Mouse (Mus musculus) thymus, adult 18-20 months (tissue): ENCODE measurements around the gene Fancg.
"Not testable (repeated sequence)": the region's sequence is repeated elsewhere in the genome, so short reads cannot be mapped to it uniquely, and the experiment has no call there.

Source experiments
- DNase-seq, 2 experiments: peaks; one replicate each; pipeline ENCODE4 v3.0.0; 2022; ENCODE audit warnings: mixed read lengths in 2 of 2

Fancg gene

DNA sequence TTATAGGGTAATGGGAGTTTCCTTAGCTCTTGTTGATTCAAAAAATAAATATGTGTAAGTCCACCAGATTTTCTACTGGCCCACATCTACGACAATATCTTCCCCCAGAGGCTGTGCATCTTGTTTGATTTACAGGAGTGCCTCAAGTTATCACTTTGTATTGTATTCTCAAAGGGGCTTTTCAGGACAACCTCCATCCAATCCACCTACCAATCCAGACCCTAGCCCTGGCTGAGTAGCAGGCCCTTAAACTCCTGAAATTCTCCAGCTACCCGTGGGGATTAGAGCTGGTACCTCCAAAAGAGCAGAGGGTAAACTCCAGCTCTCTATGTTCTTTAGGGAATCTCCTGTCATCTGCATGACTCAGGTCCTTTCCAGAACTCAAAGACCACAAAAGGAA lies 12.3 kb downstream of the Fancg start:
- DNase-seq, result no peak

DNA sequence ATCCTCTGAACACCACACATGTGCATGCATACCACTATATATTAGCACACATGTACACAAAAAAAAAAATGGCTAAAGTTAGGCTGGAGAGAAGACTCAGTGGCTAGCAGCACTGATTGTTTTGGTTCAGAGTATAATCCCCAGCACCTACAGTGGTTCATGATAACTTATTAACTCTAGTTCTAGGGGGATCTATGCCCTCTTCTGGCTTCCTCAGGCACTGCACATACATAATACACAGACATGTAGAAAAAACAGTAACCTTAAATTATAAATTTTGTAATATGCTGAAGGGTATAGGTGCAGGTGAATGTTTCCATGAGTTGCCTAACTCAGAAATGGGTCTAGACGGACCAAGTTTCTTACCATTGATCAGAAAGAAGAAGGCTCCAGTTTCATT lies 22.0 kb downstream of the Fancg start:
- no peak for DNase-seq

DNA sequence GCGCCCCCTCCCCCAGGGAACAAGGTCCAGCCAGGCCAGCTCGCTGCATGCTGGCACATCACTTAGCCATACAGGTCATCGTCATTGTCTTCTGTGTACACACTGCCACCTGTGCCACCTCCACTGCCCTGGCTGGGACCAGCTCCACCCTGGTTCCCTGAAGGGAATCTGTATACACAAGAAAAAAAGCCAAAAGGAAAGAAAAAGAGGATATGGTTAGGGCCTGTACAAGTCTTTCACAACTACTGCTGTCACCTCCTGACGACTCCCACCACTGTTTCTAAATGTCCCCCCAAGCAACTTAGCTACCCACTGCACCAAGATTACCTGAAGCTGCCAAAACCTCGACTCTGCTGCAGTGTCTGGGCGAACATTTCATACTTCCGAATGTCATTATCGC lies 29.8 kb downstream of the Fancg start:
- DNase-seq, result not testable (repeated sequence)

DNA sequence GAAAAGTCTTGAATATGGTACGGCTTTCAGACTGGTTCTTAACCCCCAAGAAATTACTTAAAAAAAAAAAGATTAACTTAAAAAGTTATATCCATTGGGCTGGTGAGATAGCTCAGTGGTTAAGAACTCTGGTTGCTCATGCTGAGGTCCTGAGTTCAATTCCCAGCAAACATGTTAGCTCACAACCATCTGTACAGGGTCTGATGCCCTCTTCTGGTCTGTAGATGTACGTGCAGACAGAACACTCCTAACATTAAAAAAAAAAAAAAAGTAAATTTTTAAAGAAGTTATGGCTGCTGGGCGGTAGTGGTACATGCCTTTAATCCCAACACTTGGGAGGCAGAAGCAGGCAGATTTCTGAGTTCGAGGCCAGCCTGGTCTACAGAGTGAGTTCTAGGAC lies 32.2 kb downstream of the Fancg start:
- no peak for DNase-seq

DNA sequence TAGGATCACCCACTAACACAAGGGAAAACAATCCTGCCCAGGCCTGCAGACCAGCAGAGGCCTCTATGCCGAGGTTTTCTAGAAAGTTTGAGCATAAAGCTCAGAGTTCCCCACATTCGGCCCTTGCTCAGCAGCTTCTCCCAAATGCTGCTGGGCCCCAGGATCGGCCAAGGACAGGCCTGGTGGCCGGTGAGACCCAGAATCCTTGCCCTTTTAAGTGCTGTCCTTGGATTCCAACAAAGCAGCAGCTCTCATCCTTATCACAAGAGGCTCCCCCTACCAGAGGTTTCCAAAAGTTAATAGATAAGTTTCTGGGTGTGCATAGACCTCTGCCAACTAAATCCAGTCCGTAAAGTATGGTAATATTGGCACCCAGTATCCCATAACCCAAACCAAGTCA lies 36.4 kb downstream of the Fancg start:
- DNase-seq, result no peak

DNA sequence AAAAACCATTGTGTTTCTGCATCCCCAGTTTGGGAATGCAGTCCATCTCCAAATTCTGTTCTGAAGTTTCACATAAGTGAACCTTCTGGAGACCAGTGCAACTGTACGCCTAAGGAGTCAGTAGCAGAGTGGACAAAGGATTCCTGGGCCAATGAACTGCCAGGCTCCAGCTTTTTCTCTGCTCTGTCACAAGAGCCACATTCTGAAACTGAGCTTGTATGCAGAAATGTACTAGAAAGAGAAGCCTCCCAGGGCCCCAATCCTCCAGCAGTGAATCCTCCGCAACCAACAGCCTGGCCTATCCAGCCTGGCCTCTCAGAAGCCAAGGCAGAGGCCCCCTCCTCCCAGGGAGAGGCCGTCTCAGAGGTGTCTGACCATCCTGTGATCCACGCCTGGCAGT lies 37.4 kb downstream of the Fancg start:
- DNase-seq, result no peak

DNA sequence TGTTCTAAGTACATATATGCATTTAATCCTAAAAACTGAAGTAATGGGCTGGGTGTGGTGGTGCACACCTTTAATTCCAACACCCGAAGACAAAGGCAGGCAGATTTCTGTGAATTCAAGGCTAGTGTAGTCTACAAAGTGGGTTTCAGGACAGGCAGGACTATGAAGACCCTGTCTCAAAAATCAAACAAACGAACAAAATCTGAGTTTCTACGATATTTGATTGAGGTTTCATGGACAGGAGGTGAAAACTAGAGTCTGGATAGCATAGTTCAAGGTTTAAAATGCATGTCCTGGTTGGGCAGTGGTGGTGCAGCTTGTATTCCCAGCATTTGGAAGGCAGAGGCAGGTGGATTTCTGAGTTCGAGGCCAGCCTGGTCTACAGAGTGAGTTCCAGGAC lies 41.0 kb downstream of the Fancg start, which contains the start of gene 1700022I11Rik:
1700022I11Rik (plus strand) TSS at position 301 of the 400 bp plus-strand sequence.
- DNase-seq, result no peak

DNA sequence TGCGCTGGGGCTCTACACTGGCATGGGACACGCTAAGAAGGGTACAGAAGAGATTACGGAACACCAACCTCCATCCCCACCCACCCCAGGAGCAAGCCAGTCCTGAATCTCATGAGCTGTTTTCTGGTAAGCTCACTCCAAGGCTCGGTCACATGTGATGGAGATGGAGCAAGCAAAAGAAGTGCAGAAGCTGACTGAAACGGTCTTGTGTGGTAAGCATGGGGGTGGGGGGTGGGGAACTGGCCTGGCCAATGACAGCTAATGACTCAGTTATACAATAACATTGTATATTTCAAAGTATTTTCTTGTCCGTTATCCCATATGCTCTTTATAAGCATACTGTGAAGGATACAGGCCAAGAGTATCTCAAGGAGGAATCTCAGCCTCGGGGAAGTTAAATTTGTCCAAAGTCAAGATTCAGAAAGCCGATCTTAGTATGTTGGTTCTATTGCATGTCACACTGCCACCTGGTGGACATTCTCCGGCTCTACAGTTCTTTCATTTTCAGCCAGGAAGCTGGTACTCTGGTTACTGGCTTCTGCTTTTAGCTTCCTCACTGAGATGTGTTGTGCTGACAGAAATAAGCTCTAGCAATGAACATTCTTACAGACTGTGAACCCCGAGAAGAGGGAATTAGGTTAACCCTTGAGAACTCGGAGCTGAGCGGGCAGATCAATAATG lies 45.1 kb downstream of the Fancg start:
- DNase-seq, result no peak

DNA sequence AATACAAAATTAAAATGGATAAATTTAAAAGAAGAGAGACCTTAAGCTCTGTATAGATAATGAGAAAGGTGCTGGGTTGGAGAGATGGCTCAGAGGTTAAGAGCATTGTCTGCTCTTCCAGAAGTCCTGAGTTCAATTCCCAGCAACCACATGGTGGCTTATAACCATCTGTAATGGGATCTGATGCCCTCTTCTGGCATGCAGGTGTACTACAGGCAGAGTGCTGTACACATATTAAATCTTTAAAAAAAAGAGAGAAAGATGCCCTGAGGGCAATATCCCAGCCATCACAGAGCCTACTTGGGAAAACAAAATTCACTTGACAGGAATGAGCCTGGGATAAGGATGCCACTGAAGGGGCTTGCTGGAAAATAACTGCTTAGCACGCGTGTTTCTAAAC lies 46.8 kb downstream of the Fancg start:
- DNase-seq, result no peak

DNA sequence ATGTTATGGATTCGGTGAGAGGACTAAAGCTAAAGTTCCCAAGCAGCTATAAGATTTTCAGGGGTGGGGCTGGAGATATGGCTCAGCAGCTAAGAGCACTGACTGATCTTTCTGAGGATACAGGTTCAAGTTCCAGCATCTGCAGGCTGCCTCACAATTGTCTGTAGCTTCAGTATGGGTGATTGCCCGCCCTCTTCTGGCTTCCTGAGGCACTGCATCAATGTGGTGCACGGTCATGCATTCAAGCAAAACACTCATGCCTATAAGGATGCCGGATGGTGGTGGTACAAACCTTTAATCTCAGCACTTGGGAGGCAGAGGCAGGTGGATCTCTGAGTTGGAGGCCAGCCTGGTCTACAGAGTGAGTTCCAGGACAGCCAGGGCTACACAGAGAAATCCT lies 48.7 kb downstream of the Fancg start:
- no peak for DNase-seq

DNA sequence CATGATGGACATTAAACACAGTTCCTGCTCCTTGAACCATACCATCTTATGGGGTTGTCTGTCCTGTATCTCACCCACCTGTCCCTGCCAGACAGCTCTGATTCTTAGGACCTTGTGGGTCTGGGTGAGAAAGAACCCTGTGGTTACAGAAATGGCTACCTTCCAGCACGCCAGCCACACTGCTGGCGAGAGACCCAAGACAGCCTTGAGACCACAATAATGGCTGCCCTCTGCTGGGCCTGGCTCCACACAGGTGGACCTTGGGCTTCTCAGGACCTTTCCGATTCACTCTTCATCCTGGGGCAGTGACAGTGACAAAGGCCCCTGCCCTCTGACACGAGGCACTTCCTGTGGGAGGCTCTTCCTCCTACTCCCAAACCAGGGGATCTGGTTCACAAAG lies 50.9 kb downstream of the Fancg start:
- no peak for DNase-seq

DNA sequence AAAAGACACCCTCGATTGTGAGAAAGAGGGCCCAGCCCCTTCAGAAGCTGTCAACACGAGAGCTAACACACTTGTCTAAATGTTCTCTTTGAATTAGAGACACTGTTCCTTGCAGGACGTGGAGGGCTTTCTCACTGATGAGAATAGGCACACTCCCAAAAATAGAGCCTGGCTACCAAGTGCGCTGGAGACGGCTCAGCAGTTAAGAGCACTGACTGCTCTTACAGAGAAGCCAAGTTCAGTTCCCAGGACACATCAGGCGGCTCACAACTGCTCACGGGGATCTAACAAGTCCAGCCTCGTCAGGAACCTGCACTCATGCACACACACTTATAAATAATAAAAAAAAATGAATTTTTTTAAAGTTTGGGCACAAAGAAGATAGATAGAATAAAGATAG lies 51.4 kb downstream of the Fancg start:
- no peak for DNase-seq

DNA sequence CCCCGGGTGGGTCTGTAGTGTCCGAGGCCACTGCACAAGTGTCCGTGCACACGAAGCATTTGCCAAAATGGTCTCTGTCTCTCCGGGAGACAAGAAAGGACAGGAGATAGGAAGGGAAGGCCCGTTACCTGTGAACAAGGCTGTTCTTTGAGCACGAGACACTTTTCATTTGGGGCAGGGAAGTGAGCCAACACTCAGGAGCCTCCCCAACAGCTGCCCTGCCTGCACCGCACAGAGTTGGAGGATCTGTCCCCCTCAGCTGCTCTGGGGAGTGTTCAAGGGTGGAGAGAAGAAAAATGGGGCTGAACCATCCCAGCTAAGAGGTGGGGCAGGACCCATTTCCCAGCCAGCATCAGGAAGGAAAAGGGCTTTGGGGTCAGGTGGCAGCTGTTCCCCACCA lies 52.3 kb downstream of the Fancg start:
- no peak for DNase-seq

DNA sequence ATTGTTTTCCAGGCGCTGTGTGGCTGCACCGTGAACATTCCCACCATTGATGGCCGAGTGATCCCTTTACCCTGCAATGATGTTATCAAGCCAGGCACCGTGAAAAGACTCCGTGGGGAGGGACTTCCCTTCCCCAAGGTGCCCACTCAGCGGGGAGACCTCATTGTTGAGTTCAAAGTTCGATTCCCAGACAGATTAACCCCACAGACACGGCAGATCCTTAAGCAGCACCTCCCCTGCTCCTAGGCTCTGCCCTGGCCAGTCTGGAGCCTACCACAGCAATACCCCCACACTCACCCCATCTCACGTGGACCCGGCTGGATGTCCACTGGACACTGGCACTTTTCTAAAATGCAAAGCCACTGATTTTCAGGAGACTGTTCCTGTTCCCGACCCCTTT lies 53.0 kb downstream of the Fancg start:
- no peak for DNase-seq

DNA sequence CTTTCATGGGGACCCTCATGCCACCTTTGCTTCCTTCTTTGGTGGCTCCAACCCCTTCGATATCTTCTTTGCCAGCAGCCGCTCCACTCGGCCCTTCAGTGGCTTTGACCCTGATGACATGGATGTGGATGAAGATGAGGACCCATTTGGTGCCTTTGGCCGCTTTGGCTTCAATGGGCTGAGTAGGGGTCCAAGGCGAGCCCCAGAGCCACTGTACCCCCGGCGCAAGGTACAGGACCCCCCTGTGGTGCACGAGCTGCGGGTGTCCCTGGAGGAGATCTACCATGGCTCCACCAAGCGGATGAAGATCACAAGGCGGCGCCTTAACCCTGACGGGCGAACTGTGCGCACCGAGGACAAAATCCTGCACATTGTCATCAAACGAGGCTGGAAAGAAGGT lies 53.7 kb downstream of the Fancg start:
- no peak for DNase-seq

DNA sequence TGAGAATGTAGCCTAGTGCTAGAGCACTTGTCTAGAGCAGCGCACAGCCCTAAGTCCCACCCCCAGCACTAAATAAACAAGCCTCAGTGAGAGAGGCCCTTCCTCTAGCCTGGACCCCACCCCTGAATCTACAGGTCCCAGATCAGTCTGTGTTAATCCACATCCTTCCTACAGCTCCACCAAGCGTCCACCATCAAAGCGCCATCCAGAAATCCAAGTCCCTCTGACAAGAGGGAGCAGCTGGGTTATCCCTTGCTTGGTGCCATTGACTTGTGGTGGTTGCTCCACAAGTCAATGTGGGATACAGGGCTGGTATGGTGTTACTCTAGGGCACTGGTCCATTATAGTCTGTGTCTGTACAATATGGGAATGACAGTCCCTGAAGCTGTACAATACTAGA lies 55.1 kb downstream of the Fancg start:
- no peak for DNase-seq

DNA sequence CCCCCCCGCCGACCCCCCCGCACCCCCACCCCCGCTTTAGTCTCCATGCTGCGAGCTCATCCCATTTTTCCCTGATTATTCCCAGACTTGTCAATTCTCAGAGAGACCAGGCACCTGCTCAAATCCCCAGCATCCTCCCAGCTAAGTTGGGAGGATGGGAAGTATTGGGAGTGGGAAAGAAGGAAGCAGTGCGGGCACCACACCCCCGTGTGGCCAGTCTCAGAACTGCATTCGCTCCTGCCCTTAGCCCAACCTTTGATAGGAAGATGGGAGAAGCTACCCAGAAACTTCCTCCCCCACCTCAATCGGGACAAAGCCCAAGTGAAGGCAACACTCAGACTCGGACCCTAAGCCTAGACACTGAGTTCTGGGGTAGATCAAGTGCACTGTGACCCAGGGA lies 56.0 kb downstream of the Fancg start:
- no peak for DNase-seq

DNA sequence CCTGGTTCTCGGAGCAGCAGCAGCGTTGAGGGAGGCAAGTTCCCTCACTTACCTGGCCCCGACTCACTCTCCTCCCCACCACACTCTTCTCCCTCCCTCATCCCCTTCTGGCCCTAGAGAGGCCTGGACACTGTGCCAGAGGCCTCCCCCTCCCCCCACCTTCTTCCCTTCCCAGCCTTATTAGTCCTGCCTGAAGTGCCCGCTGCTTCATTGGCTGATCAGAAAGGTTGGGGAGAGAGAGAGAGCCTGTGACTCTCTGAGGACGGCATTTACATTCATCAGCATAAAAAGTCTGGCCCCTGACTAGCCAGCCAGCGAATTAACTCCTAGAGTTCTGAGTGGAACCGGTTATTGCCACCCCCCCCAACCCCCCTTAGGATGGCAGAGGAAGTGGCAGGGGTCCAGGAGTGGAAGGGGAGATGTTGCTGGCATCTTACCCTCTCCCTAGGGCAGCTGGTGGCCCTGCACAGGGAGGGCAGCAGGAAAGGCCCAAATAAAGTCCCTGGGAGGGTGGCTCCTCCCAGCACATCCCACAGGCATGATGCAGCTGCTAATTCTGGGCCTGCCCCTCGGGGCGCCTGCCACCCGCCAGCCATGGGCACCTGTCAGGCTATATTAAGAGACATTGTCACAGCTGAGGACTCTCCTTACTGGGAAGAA lies 56.7 kb downstream of the Fancg start:
- no peak for DNase-seq

DNA sequence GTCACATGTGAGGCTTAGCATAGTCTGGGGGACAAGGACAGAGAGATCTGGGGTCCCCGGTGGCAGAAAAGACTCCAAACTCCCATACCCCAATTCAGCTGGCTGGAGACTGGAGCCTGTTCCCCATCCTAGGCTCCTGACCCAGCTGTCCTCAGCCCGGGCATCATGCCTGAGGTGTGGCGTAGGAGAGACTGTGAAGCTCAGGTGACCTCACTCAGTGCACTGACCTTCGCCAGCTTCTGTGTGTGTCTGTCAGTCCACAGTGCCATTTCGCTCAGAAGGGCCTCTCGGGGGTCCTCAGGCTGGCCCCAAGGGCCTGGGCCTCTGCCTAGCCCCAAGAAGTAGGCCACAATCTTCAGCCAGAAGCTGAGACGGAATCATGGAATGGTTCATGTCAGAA lies 57.7 kb downstream of the Fancg start:
- DNase-seq, result no peak
